ENCODE assay signal across 24 mouse cellular contexts in the genomic region with DNA sequence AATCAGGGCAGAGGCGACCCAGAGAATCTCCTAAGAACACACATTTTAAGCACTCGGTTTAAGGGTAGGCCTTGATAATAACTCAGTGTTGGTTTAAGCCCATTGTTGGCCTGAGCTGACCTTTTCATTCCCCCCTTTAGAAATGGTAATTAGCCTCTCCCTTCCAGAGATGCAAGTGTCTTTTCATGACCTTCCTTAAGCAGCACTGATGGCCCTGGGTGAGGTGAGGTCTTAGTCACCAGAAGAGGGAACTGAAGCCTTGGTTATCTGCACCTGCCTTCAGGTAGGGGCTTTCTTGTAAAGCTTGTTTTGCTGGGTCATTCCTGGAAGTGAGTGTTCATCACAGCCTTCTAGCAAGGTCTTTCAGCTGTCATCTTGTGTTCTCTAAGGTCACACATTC. TPM values are rescaled to one million over a fixed set of nuclear protein-coding genes. Genes with fewer than 3 reads are reported as not detected.
DNase-seq lines count a peak whose midpoint lies in the region; ATAC-seq lines count a peak whose summit lies in the region.
"Had no signal": no experiment of that assay in that cellular context is flagged by ENCODE, and none has a peak within 500 bp of the region (broad histone marks: within the 10 kb centered on the region; RNA-seq: fewer than 3 reads in every experiment).

No protein-coding gene starts in this region.

- no peaks in the 10 kb centered on the region for H3K36me3 ChIP-seq in intestine, embryonic 16.5 days (ENCODE audit: control insufficient read depth, insufficient read depth, low read length)
- H3K36me3 ChIP-seq: embryonic facial prominence, embryonic 13.5 days; embryonic facial prominence, embryonic 15.5 days; forebrain, embryonic 15.5 days; G1E had no signal

- no peak for ATAC-seq in intestine, embryonic 16.5 days
- ATAC-seq: activated CD4-positive, CD25-positive, alpha-beta regulatory T cell, adult 4 months; forebrain, embryonic 13.5 days; forebrain, embryonic 15.5 days; forebrain, postnatal 0 days; Patski had no signal

- no peak overlapping the region for H3K27ac ChIP-seq in intestine, embryonic 16.5 days (ENCODE audit: low read length)
- H3K27ac ChIP-seq: embryonic facial prominence, embryonic 13.5 days; embryonic facial prominence, embryonic 15.5 days; forebrain, embryonic 13.5 days; forebrain, embryonic 15.5 days had no signal

- intact Hi-C loops in gastrocnemius, postnatal 14 days (cut with DNase I; ENCODE audit: low total_unique reads), result no loop called here

- no peak overlapping the region for H3K4me2 ChIP-seq in intestine, embryonic 16.5 days (ENCODE audit: low read depth, low read length)
- H3K4me2 ChIP-seq: embryonic facial prominence, embryonic 13.5 days; embryonic facial prominence, embryonic 15.5 days; forebrain, embryonic 13.5 days; forebrain, embryonic 15.5 days had no signal

- H3K4me3 ChIP-seq in intestine, embryonic 16.5 days (ENCODE audit: low read length), result no peak overlapping the region
- H3K4me3 ChIP-seq: embryonic facial prominence, embryonic 13.5 days; embryonic facial prominence, embryonic 15.5 days; erythroblast, embryonic 14.5 days; forebrain, embryonic 13.5 days; forebrain, embryonic 15.5 days had no signal

- no peaks in the 10 kb centered on the region for H3K4me1 ChIP-seq in intestine, embryonic 16.5 days (ENCODE audit: control insufficient read depth, insufficient read depth, low read length)
- H3K4me1 ChIP-seq: embryonic facial prominence, embryonic 13.5 days; embryonic facial prominence, embryonic 15.5 days; forebrain, embryonic 13.5 days had no signal

- H3K27me3 ChIP-seq in intestine, embryonic 16.5 days (replicated peaks; ENCODE audit: control insufficient read depth, insufficient read depth, low read length), result no peaks in the 10 kb centered on the region
- H3K27me3 ChIP-seq: embryonic facial prominence, embryonic 13.5 days; embryonic facial prominence, embryonic 15.5 days; forebrain, embryonic 13.5 days; forebrain, embryonic 15.5 days; Patski had no signal

- no peak overlapping the region for H3K9ac ChIP-seq in intestine, embryonic 16.5 days (ENCODE audit: low read depth, low read length)
- H3K9ac ChIP-seq: embryonic facial prominence, embryonic 13.5 days; embryonic facial prominence, embryonic 15.5 days; forebrain, embryonic 13.5 days; forebrain, embryonic 15.5 days; forebrain, postnatal 0 days had no signal

- 63% methylated on average over 2 of the region's 2 CpGs for WGBS in intestine, embryonic 16.5 days

- peak; percentile 16 for DNase-seq in A20 (ENCODE audit: low read depth, low spot score)
- DNase-seq in ES-CJ7 (ENCODE audit: low read depth, low spot score), result peak; percentile 88
- DNase-seq in R1 (ENCODE audit: low read depth, low spot score), result peak; percentile 93
- DNase-seq in gastrocnemius, postnatal 14 days, result no peak
- DNase-seq in embryo, embryonic 10.5 days (ENCODE audit: low spot score), result no peak
- DNase-seq: adrenal gland, adult 8-10 months; adrenal gland, postnatal 14 days; adrenal gland, postnatal 36 days; cerebellum, adult 11-12 months; cerebellum, adult 2 months; cerebellum, adult 9-10 months; cerebellum, postnatal 10 days; cerebellum, postnatal 25 days; embryo, embryonic 11 days; forebrain, postnatal 0 days had no signal

- no peaks in the 10 kb centered on the region for H3K9me3 ChIP-seq in intestine, embryonic 16.5 days (ENCODE audit: control insufficient read depth, low read length)
- H3K9me3 ChIP-seq: embryonic facial prominence, embryonic 13.5 days; embryonic facial prominence, embryonic 15.5 days; forebrain, embryonic 13.5 days; forebrain, embryonic 15.5 days; G1E had no signal

RNA-seq across cellular contexts. Expression of a gene that starts 23.1 kb away (rescaled TPM):
- total RNA-seq in gastrocnemius, postnatal 14 days (2021), result 100 to 1,000 TPM; 156 to 160 TPM
- 20.0 and 21.2 TPM in 2 replicates for polyA plus RNA-seq in intestine, embryonic 16.5 days (2015; fragmentation: Nextera tagmentation; extraction: Ambion mirVana)

Comparison
In these comparisons a context has a peak if more than half of its experiments do, and no peak if none do; other contexts are left out.
1. DNase-seq: peak in A20 (single experiment), ES-CJ7 (single experiment) and R1 (single experiment); none in gastrocnemius, postnatal 14 days (single experiment) and embryo, embryonic 10.5 days (single experiment).